Mouse (Mus musculus) central nervous system, embryonic 14 days (tissue): ENCODE data around the gene Pla2g4c. TPM values are rescaled to one million over a fixed set of nuclear protein-coding genes. Genes with fewer than 3 reads are reported as not detected.

Source experiments
- polyA plus RNA-seq: library from polyadenylated mRNA; depleted of rRNA; stranded (reverse); fragments of >200 nt; gene quantifications from 2 replicates; pipeline ENCODE4 v1.2.3, GENCODE M21; 2012; rRNA removed

Pla2g4c gene
- 2.4 and 3.3 TPM in 2 replicates for polyA plus RNA-seq

GRCm38 (mm10) chr7:13324316-13324715 lies at the start of gene Pla2g4c:
Pla2g4c (plus strand) TSS chr7:13324655.

GRCm38 (mm10) chr7:13277081-13277480 lies 47.4 kb upstream of the Pla2g4c start, which contains the start of gene Lig1:
Lig1 (plus strand) TSS chr7:13277283.

GRCm38 (mm10) chr7:13278308-13278891 lies 46.1 kb upstream of the Pla2g4c start, which contains the start of gene Zswim9:
Zswim9 (minus strand) TSS chr7:13278721.

GRCm38 (mm10) chr7:13397832-13398231 lies 73.4 kb downstream of the Pla2g4c start, which contains the start of gene Cabp5:
Cabp5 (plus strand) TSS chr7:13398132.

Other genes with a start within 250 kb of the Pla2g4c start
- gene Vmn1r85, start 229.5 kb upstream of the Pla2g4c start, polyA plus RNA-seq: 0.04 TPM in 2 replicates
- gene Vmn1r86, start 204.7 kb upstream of the Pla2g4c start, polyA plus RNA-seq: not detected in 2 replicates
- gene Vmn1r87, start 184.5 kb upstream of the Pla2g4c start, polyA plus RNA-seq: not detected in 2 replicates
- not detected in 2 replicates for gene Vmn1r88, start 165.1 kb upstream of the Pla2g4c start, polyA plus RNA-seq
- not detected in 2 replicates for gene Vmn1r89, start 111.6 kb upstream of the Pla2g4c start, polyA plus RNA-seq
- gene Lig1, start 47.4 kb upstream of the Pla2g4c start, polyA plus RNA-seq: 51.7 and 54.3 TPM in 2 replicates
- 12.1 and 12.5 TPM in 2 replicates for gene Zswim9, start 45.9 kb upstream of the Pla2g4c start, polyA plus RNA-seq
- gene Cabp5, start 73.5 kb downstream of the Pla2g4c start, polyA plus RNA-seq: 0.11 and 0.34 TPM in 2 replicates
- not detected in 2 replicates for gene Bsph1, start 126.2 kb downstream of the Pla2g4c start, polyA plus RNA-seq
- gene Bsph2, start 246.4 kb downstream of the Pla2g4c start, polyA plus RNA-seq: not detected in 2 replicates